Mouse (Mus musculus) heart, adult 2 months (tissue): ENCODE measurements around the gene Gm15446. TPM values are rescaled to one million over a fixed set of nuclear protein-coding genes. Genes with fewer than 3 reads are reported as not detected.
"Not testable (repeated sequence)": the region's sequence is repeated elsewhere in the genome, so short reads cannot be mapped to it uniquely, and the experiment has no call there.

Source experiments
- DNase-seq, 2 experiments: peaks; one replicate each; pipeline ENCODE4 v3.0.0; 2021
- H3K27ac ChIP-seq: fragments of 200-600 bp; 2 replicates; pipeline ENCODE4 v1.8.1; 2022
- H3K27me3 ChIP-seq: fragments of 200-500 bp; 2 replicates; pipeline ENCODE4 v1.6.1; 2012; ENCODE audit warnings: mild to moderate bottlenecking, low read length, inconsistent platforms, mixed read lengths; ENCODE audit not compliant: control insufficient read depth, insufficient read depth
- H3K36me3 ChIP-seq: fragments of 200-500 bp; 2 replicates; pipeline ENCODE4 v1.6.1; 2012; ENCODE audit warnings: low read length, inconsistent platforms; ENCODE audit not compliant: control insufficient read depth, insufficient read depth
- H3K4me1 ChIP-seq: fragments of 200-500 bp; 2 replicates; pipeline ENCODE4 v1.6.1; 2011; ENCODE audit warnings: low read length; ENCODE audit not compliant: control insufficient read depth, insufficient read depth
- H3K4me3 ChIP-seq: fragments of 200-600 bp; 2 replicates; pipeline ENCODE4 v1.8.1; 2022
- H3K79me2 ChIP-seq: fragments of 200-500 bp; replicated peaks from 2 replicates; pipeline ENCODE4 v1.6.1; 2012; ENCODE audit warnings: mild to moderate bottlenecking, inconsistent platforms, low read length, moderate library complexity, mixed read lengths; ENCODE audit not compliant: control insufficient read depth, insufficient read depth
- H3K9ac ChIP-seq: fragments of 200-500 bp; 2 replicates; pipeline ENCODE4 v1.6.1; 2012; ENCODE audit warnings: low read depth, mild to moderate bottlenecking, control low read depth, inconsistent platforms, low read length, mixed read lengths
- CTCF ChIP-seq: fragments of 200-600 bp; IDR thresholded peaks from 2 replicates; pipeline ENCODE4 v1.8.1; 2022; ENCODE audit warnings: antibody characterized with exemption, mild to moderate bottlenecking, moderate library complexity
- EP300 ChIP-seq: fragments of 200-500 bp; IDR thresholded peaks from 2 replicates; pipeline ENCODE4 v1.6.1; 2011; ENCODE audit warnings: low read depth, low read length, control low read depth; ENCODE audit not compliant: insufficient read depth
- POLR2A ChIP-seq: fragments of 200-500 bp; IDR thresholded peaks from 2 replicates; pipeline ENCODE4 v1.6.1; 2011; ENCODE audit warnings: mild to moderate bottlenecking, low read depth, low read length, control low read depth; ENCODE audit not compliant: insufficient read depth
- WGBS: fragments of 180-500 bp; shearing (Covaris S2); methylation state at CpG from one replicate; pipeline ENCODE4 v1.1.7; 2018; 5-methylcytosine and 5-hydroxymethylcytosine counted together
- intact Hi-C: fragments of 180-260 bp; cut with DNase I; formaldehyde crosslinking; loops from one replicate; pipeline ENCODE4 v1.15.1; 2025
- long read RNA-seq: library from polyadenylated mRNA; stranded (forward); transcript quantifications from one replicate; pipeline ENCODE4 v2.0.0, GENCODE M21; 2021
- polyA plus RNA-seq: library from polyadenylated mRNA; depleted of rRNA; stranded (reverse); fragments of >200 nt; gene quantifications from 2 replicates; pipeline ENCODE4 v1.2.3, GENCODE M21; 2012; rRNA removed
- total RNA-seq, 2 experiments: library from RNA; stranded (reverse); gene quantifications; 2 replicates each; pipeline ENCODE4 v1.2.3; 2021

The Gm15446 gene
- total RNA-seq (1 to 10 TPM; 2.9 to 3.1 TPM), polyA plus RNA-seq (1.2 and 2.0 TPM in 2 replicates)
- long read RNA-seq, partial matches to known transcripts: 0 of 6 reads
- long read RNA-seq, other reads (novel, unspliced or antisense): 6 of 6 reads

- 0 out of 2 replicates have a peak, but pooled peaks have one; percentile 43 for TF ChIP-seq POLR2A
- not testable (repeated sequence) for H3K4me1 ChIP-seq, H3K36me3 ChIP-seq, H3K79me2 ChIP-seq, H3K27me3 ChIP-seq
- intact Hi-C loops: loop anchor here (5.0 to 10.0 kb wide), 5 partner anchors 56 to 1299 kb away; partner anchors contain the start of genes Crlf2, Gak, Gtpbp6 and Tmem175
- Histone ChIP-seq H3K9ac (peak within 1 kb of the TSS; percentile 69), H3K27ac (peak within 1 kb of the TSS; percentile 42), H3K4me3 (peak within 1 kb of the TSS; percentile 68)
- under 1% methylated on average over 22 of the region's 22 CpGs for WGBS
- peak; percentile 93 to 94 for DNase-seq
Observed at GRCm38 (mm10) chr5:109923261-109924071, at the start of gene Gm15446. Gene Gm15446 (plus strand): TSS chr5:109923400.

- peak overlapping the region; percentile 25; the same call in 1 of the 2 replicates for H3K9ac ChIP-seq
- not testable (repeated sequence) for DNase-seq, H3K27me3 ChIP-seq, H3K4me1 ChIP-seq, H3K79me2 ChIP-seq, H3K36me3 ChIP-seq, H3K27ac ChIP-seq
- H3K4me3 ChIP-seq: peak overlapping the region; percentile 68
- intact Hi-C loops: loop anchor here (5.0 to 10.0 kb wide), 5 partner anchors 57 to 1299 kb away; partner anchors contain the start of genes Crlf2, Gak, Gtpbp6 and Tmem175
- 30% methylated on average over 2 of the region's 2 CpGs for WGBS
Observed at GRCm38 (mm10) chr5:109924129-109924528, 929 bp downstream of the Gm15446 start.

- Histone ChIP-seq H3K27ac (no peak overlapping the region), H3K4me3 (no peak overlapping the region), H3K36me3 (no peaks in the 10 kb centered on the region; the same call in 1 of the 2 replicates), H3K79me2 (no peaks in the 10 kb centered on the region), H3K27me3 (no peaks in the 10 kb centered on the region), H3K4me1 (peaks cover 1% of the 10 kb centered on the region), H3K9ac (no peak overlapping the region)
- TF ChIP-seq CTCF: no peak
- TF ChIP-seq EP300: no peak
- no peak for TF ChIP-seq POLR2A
- no peak for DNase-seq
- intact Hi-C loops: loop anchor here (5.0 to 10.0 kb wide), 6 partner anchors 58 to 1300 kb away; partner anchors contain the start of genes Crlf2, Gak, Gtpbp6 and Tmem175
Observed at GRCm38 (mm10) chr5:109924936-109925335, 1.7 kb downstream of the Gm15446 start.

GRCm38 (mm10) chr5:109950281-109950680, 27.1 kb downstream of the Gm15446 start:
- WGBS: no CpG with 5 or more reads among the region's 1 CpGs
- intact Hi-C loops: loop anchor here (10.0 kb wide), 1 partner anchor 55 kb away; no protein-coding TSS in a partner anchor
- TF ChIP-seq POLR2A (no peak), EP300 (no peak), CTCF (no peak)

GRCm38 (mm10) chr5:109980743-109981142, 57.5 kb downstream of the Gm15446 start:
- H3K4me3 ChIP-seq, H3K4me1 ChIP-seq, H3K9ac ChIP-seq, intact Hi-C loops, H3K36me3 ChIP-seq, H3K27me3 ChIP-seq, DNase-seq, H3K27ac ChIP-seq, H3K79me2 ChIP-seq: not testable (repeated sequence)
- no CpG with 5 or more reads among the region's 2 CpGs for WGBS

More at GRCm38 (mm10) chr5:109950281-109950680, 27.1 kb downstream of the Gm15446 start:
- H3K27ac ChIP-seq: no peak overlapping the region
- H3K4me3 ChIP-seq: no peak overlapping the region
- H3K79me2 ChIP-seq: no peaks in the 10 kb centered on the region
- no peaks in the 10 kb centered on the region for H3K36me3 ChIP-seq
- no peaks in the 10 kb centered on the region for H3K4me1 ChIP-seq
- H3K27me3 ChIP-seq: no peaks in the 10 kb centered on the region
- DNase-seq: no peak
- no peak overlapping the region for H3K9ac ChIP-seq

Other genes starting within 250 kb of the Gm15446 start
- gene 5430403G16Rik, start 232.4 kb upstream of the Gm15446 start, total RNA-seq: under 1 TPM; 0.21 to 0.27 TPM
- 0.02 and 0.15 TPM in 2 replicates for gene 5430403G16Rik, start 232.4 kb upstream of the Gm15446 start, polyA plus RNA-seq
- 1 to 10 TPM in 1 of 2 experiments, under 1 TPM in 1; 0.99 to 1.6 TPM for gene 4930522L14Rik, start 171.5 kb upstream of the Gm15446 start, total RNA-seq
- 0.09 and 1.6 TPM in 2 replicates for gene 4930522L14Rik, start 171.5 kb upstream of the Gm15446 start, polyA plus RNA-seq
- gene Zfp932, start 73.1 kb downstream of the Gm15446 start, total RNA-seq: 1 to 10 TPM; 6.6 to 7.6 TPM
- 2.5 and 7.7 TPM in 2 replicates for gene Zfp932, start 73.1 kb downstream of the Gm15446 start, polyA plus RNA-seq
- gene Gm17655, start 149.1 kb downstream of the Gm15446 start, total RNA-seq: 1 to 10 TPM in 1 of 2 experiments, under 1 TPM in 1; 0.98 to 3.1 TPM
- 0.12 and 0.53 TPM in 2 replicates for gene Gm17655, start 149.1 kb downstream of the Gm15446 start, polyA plus RNA-seq
- gene Gm35315, start 171.0 kb downstream of the Gm15446 start, total RNA-seq: not detected
- 0.06 TPM in 1 of 2 replicates, not detected in the other for gene Gm35315, start 171.0 kb downstream of the Gm15446 start, polyA plus RNA-seq
- not detected for gene Plcxd1, start 176.6 kb downstream of the Gm15446 start, total RNA-seq
- gene Plcxd1, start 176.6 kb downstream of the Gm15446 start, polyA plus RNA-seq: 0.06 and 0.64 TPM in 2 replicates
- 10 to 100 TPM; 26.0 to 27.3 TPM for gene Gtpbp6, start 184.8 kb downstream of the Gm15446 start, total RNA-seq
- gene Gtpbp6, start 184.8 kb downstream of the Gm15446 start, polyA plus RNA-seq: 33.5 and 36.6 TPM in 2 replicates
- gene Zfp605, start 186.7 kb downstream of the Gm15446 start, total RNA-seq: 1 to 10 TPM; 2.2 to 3.3 TPM
- gene Zfp605, start 186.7 kb downstream of the Gm15446 start, polyA plus RNA-seq: 0.68 and 1.2 TPM in 2 replicates
- gene Chfr, start 212.4 kb downstream of the Gm15446 start, total RNA-seq: 10 to 100 TPM; 11.3 to 14.5 TPM
- gene Chfr, start 212.4 kb downstream of the Gm15446 start, polyA plus RNA-seq: 16.2 and 21.7 TPM in 2 replicates